Mouse (Mus musculus) adrenal gland, postnatal 36 days (tissue): ENCODE data around the gene U2af2. TPM values are rescaled to one million over a fixed set of nuclear protein-coding genes. Genes with fewer than 3 reads are reported as not detected.
A peak's percentile ranks its signal among the peaks of the same experiment; 100 is the strongest.
"Not testable (repeated sequence)": the region's sequence is repeated elsewhere in the genome, so short reads cannot be mapped to it uniquely, and the experiment has no call there.

Experiments used
- DNase-seq, 2 experiments: peaks; one replicate each; pipeline ENCODE4 v3.0.0; 2021; ENCODE audit warnings: mixed read lengths in 1 of 2
- long read RNA-seq, 2 experiments: library from polyadenylated mRNA; stranded (forward); transcript quantifications; one replicate each; pipeline ENCODE4 v2.0.0; 2021; ENCODE audit warnings: borderline sequencing depth in 2 of 2
- total RNA-seq, 2 experiments: library from RNA; stranded (reverse); gene quantifications; 2 replicates each; pipeline ENCODE4 v1.2.3; 2021

The U2af2 gene
- total RNA-seq = 100 to 1,000 TPM; 143 to 180 TPM
- long read RNA-seq, experiment 1, transcript U2af2-209 (12 exons, 2,088 nt) = minor isoform, 12 of 80 reads
- long read RNA-seq, experiment 1, transcript U2af2-201 (12 exons, 2,183 nt) = major isoform, 42 of 80 reads
- long read RNA-seq, experiment 1, partial matches to known transcripts = 22 of 80 reads
- long read RNA-seq, experiment 1, other reads (novel, unspliced or antisense) = 4 of 80 reads
- long read RNA-seq, experiment 2, transcript U2af2-209 (12 exons, 2,088 nt) = minor isoform, 5 of 48 reads
- long read RNA-seq, experiment 2, transcript U2af2-201 (12 exons, 2,183 nt) = major isoform, 29 of 48 reads
- long read RNA-seq, experiment 2, partial matches to known transcripts = 9 of 48 reads
- long read RNA-seq, experiment 2, other reads (novel, unspliced or antisense) = 5 of 48 reads

DNA sequence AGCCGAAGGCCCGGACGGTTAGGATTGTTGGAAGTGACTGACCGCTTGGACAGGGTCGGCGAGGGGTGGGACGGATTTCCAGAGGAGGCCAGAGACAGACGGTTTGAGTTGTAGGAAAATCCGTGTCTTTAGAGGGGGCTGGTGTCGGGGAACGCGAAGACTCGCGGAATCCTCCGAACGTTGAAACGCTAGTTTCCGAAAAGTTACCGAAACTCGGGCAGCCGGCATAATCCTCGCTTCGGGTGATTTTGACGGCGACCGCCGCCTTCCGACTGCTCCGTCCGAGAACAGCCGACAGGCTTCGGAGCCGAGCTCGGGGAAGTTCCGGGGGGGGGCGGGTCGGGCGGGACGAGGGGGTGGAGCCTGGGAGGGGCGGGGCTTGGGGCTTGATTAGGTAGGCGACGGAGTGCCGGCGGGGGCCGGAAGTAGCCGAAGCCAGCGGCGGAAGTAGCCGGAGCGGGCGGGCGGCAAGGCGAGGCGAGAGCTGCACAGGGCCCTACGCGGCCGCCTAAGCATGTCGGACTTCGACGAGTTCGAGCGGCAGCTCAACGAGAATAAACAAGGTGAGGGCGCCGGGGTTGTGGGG lies at the start of gene U2af2:
TSS of gene U2af2 (plus strand) at position 370 of the 586 bp plus-strand sequence.
- DNase-seq = peak; percentile 95 to 98

DNA sequence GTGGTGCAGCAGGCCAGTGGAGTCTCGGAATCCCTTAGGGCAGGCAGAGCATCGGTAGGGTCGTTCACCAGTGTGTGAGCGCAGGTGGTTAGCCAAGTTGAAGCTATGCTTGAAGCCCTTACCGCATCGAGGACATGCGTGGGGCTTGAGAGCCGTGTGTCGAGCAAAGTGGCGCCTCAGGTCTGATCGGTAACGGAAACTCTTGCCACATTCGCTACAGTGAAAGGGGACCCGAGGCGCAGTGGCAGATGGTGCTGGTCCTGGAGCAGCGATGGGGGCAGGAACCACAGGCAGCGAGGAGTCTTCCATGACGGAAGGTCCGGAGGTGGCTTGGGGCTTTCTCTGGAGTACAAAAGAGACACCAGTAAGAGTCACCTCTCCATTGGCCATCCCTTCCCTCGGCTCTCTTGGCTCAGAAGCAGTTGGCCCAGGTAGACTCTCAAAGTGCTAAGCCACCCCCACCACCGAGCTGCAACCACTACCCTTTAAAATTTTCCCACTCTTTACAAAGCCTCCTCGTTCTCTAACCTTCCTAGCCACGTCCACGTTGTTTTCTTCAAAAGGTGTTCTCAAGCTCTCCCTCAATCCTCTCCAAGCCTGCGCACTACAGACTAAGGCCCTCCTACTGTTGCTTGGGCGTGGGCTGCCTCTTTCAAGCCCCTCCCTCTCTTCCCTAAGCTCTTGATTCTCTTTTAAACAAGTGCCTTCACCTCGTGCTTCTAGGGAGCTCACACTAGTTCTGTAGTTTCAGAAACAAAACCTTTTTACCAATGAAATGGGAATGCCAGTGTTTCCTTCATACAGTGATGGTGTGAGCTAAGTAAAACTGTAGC lies 49.0 kb upstream of the U2af2 start:
- DNase-seq = no peak

DNA sequence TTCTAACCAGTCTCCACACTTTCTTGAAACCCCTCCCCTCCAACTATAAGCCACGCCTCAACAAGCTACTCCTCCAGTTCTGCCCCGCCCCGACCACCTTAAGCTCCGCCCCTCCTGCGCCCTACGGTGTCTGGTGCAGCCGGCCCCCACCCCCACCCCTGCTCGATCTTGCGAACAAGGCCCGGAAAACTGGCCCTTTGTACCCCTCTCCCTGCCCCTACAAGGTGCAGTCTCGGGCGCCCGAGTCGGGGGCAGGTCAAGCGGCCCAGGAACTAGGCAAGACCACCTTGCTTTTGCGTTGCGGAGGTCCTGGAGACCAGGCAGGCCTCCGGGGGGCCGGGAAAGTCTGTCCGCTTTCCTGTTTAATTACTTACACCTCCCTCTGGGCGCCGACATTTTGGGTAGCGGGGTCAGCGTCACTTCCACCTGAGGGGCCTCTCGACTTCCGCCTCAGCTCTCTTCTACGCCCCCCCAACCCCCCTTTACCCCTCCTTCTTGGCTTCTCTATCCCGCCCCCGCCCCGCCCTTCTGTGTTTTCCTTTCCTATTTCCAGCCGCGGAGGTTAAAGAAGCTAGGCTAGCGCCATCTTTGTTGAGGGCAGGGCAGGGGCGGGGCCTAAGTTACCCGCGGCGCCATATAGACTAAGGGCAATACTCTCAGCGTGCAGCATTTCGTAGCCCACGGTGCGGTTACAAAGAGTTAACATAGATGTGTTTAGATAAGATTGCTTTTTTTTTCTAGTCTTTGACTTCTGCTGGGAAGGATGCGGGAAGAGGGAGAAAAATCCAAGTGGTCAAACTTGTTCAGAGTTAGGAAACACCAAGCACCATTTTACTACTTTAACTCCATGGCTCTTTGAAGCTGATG lies 47.5 kb upstream of the U2af2 start, which contains the start of the genes Zfp524 and Fiz1:
TSS of gene Zfp524 (plus strand) at position 165 of the 867 bp plus-strand sequence.
TSS of gene Fiz1 (minus strand) at position 447 of the 867 bp plus-strand sequence.
- peak; percentile 96 to 97 for DNase-seq

DNA sequence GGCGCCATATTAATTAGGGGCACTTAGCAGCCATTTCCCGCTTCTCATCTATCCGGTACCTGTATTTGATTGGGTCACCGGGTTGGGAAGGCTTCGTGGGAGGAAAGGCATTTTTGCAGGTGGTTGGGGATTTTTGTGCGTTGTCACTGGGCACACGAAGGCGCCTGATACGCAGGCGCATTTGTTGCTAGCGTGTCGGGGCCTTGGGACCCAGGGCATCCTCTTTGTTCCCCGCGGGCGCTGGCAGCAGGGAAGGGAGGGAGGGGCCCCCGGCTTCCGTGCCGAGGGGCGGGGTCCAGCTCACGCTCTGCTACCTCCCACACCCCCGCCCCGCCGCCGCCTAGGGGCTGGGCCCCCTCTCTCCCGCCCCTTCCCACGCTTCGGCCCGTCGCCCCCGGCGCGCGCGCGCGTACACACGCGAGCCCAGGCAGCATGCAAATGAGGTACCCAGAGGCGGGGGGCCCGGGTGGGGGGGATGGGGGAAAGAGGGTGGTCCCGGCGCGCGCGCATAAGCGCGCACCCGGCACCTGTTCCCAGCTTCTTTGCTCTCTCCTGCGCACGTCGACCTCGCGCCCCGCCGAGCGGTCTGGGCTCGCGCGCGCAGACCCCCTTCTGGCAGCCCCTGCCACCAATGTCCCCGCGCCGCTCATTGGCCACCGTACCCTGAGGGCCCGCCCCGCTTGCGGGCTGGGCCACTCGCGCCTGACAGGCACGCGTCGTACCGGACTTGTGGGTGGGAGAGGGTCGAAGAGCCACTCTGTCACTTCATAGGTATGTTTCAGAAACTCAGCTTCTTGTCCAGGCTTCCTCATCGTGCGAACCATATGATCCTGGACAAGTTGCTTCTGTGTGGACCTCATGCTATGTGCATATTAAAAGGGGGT lies 46.6 kb upstream of the U2af2 start, which contains the start of gene Gm44973:
TSS of gene Gm44973 (plus strand) at position 379 of the 884 bp plus-strand sequence.
- peak; percentile 96 to 99 for DNase-seq

DNA sequence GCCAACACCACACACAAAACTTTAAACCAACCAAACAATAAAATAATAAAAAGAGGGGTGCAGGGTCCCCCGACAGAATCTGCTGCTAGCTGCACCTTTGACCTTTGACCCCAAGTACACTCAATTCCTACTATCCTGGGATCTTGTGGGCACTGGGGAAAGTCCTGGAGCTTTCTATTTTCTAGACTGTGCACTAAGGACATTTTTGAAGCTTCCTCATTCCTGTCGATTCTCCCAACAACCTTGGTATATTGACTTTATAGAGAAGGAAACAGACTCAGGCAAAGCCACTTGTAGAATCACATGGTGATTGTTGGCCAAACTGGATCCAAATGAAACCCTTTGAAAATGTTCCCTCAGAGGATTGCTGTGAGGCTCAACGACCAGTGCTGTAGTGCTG lies 45.9 kb upstream of the U2af2 start:
- no peak for DNase-seq

DNA sequence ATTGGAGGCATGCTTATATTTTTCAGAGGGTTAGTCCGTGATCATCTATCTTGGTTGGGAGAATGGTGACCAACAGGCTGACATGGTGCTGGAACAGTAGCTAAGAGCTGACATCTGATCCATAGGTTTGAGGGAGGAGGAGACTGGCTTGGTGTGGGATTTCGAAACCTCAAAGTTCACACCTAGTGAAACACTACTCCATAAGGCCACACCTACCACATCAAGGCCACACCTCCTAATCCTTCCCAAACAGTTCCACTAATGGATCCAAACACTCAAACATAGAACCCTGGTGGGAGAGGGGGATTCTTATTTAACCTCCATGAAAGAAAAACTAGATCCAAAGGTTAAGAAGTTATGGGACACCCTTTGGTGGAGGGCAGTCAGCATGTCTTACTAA lies 45.0 kb upstream of the U2af2 start:
- no peak for DNase-seq

DNA sequence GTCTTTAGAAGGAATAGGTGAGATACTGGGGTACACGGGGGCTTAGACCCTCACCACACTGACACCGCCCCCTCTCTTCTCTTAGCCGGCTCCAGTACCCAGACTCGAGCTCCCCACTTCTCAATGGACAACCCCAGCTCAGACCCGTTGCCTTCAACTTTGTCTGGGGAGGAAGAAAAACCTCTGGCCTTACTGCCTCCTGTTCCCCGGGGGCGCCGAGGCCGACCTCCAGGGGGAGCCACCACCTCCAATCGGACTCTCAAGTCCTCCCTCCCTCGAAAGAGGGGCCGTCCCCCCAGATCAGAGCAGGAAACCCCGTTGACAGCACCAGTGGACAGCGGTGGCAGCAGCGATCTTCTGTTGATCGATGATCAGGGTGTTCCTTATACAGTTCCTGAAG lies 44.6 kb upstream of the U2af2 start:
- DNase-seq = no peak

DNA sequence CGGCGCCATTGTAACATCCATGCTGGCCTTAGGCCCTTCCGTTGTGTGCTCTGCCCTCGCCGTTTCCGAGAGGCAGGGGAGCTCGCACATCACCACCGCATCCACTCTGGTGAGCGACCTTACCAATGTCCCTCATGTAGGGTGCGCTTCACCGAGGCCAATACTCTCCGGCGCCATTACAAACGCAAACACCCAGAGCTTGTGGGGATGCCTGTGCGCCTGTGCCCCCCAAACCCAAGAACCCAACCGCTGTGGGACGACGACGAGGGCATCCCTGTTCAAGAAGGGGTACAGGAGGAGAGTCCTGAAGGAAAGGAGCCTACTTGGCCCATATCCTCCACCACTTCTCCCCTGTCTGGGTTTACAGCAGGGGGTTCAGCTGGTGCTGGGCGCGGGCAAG lies 44.0 kb upstream of the U2af2 start:
- no peak for DNase-seq

DNA sequence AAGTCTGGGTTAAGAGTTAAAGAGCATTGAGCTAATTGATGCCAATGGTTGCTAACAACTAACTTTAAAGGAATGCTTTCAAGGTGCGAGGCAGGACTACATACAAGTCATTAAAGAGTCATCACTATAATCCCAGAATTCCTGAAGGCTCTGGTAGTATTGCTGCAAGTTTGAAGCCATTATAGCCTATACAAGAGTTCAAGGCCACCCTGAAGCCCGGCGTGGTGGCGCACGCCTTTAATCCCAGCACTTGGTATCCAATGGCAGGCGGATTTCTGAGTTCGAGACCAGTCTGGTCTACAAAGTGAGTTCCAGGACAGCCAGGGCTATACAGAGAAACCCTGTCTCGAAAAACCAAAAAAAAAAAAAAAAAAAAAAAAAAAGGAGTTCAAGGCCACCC lies 42.4 kb upstream of the U2af2 start:
- DNase-seq = not testable (repeated sequence)

DNA sequence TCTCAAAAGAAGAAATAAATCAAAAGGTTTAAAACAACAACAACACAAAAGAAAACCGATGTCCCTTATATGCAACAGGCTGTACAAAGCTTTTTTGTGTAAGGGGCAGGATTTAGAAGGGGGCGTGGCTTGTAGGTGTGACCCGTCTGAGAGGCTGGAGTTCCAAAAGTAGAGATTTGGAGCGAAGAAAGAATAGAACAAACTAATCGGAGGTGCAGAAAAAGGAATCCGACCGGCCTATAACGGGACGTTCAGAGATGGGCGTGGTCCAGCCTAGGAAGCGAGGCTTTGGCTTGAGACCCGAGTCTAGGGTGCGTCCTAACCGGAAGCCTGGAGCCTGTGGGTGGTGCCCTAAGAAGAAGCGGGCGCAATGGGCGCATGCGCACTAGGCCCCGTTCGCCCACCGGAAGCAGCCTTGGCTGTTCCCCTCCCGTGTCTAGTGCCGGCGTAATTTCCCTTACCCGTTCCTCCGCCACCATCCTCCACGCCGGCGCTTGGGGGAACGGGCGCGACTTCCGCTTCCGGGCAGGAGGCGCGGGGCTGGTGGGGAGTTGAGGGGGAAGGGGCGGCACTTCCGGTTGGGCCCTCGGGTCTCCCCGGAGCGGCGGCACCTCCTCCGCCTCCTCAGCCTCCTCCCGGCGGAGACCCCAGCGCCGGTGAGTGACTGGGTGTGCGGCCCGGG lies 41.8 kb upstream of the U2af2 start, which contains the start of the genes Zfp865 and Ccdc106:
TSS of gene Zfp865 (plus strand) at position 377 of the 682 bp plus-strand sequence.
TSS of gene Ccdc106 (plus strand) at position 554 of the 682 bp plus-strand sequence.
- DNase-seq = peak; percentile 99 to 100

DNA sequence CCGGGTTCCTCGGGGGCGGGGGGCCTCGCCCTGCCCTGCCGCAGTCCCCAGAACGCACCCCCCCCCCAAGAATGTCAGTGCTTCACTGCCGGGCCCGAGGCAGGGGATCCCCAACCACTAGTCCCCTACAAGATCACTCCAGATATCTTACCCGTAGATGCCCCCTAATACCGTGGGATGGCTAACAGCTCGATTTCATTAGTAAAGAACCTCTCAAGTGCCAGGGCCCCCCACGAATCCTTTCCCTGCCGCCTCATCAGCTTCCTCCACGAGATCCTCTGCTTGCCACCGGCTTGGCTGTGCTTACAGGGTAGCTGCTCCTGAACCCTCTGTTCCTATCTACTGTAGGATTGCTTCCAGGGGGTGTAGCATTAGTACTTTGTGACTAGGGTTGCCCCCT lies 41.3 kb upstream of the U2af2 start:
- no peak for DNase-seq

DNA sequence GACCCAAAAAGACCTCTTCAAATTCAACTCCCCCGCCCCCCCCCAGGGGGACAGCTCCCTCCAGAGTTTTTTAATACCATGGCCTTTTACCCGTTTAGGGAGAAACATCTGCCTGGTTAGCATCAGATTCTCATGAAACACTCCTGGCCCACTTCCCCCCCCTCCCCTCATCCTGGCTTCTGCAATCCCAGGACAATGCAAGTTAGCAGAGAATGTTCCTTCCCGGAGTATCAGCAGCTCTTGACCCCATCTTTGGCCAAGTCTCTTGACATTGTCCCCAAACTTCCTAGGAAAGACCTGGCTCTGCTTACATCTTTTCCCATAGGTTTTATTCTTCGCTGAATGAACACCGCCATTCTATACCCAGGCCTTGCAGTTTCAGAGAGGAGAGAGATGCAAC lies 40.7 kb upstream of the U2af2 start:
- no peak for DNase-seq

DNA sequence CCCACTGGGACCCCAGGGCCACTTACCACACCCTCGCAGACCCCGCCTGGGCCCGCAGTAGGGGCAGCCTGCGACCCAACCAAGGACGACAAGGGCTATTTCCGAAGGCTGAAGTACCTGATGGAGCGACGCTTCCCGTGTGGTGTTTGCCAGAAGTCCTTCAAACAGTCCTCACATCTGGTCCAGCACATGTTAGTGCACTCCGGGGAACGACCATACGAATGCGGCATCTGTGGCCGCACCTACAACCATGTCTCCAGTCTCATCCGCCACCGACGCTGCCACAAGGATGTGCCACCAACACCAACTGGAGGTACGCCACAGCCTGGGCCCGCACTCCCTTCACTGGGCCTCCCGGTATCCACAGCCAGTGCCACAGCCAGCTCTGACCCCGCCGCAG lies 32.4 kb upstream of the U2af2 start:
- DNase-seq = no peak

DNA sequence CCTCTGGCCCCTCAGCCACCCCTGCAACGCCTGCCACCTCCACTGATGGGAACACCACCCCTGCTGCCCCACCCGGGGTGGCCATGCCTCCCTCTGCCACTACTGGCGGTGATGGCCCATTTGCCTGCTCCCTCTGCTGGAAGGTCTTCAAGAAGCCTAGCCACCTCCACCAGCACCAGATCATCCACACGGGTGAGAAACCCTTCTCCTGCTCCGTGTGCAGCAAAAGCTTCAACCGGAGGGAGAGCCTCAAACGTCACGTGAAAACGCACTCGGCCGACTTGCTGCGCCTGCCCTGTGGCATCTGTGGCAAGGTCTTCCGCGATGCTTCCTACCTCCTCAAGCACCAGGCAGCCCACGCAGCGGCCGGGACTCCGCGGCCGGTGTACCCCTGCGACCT lies 32.0 kb upstream of the U2af2 start:
- no peak for DNase-seq

DNA sequence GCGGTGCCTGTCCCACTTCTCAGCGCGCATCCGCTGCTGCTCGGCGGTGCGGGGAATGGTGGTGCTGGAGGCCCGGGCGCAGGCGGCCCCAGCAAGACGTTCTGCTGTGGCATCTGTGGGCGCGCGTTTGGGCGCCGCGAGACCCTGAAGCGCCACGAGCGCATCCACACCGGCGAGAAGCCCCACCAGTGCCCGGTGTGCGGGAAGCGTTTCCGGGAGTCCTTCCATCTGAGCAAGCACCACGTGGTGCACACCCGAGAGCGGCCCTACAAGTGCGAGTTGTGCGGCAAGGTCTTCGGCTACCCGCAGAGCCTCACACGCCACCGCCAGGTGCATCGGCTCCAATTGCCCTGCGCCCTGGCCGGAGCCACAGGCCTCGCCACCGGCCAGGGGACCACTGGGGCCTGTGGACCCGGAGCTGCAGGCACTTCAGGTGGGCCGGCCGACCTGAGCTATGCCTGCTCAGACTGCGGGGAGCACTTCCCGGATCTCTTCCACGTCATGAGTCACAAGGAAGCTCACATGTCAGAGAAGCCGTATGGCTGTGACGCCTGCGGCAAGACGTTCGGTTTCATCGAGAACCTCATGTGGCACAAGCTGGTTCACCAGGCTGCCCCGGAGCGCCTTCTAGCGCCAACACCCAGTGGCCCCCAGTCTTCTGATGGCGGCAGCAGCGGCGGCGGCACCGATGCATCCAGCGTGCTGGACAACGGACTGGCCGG lies 31.2 kb upstream of the U2af2 start:
- no peak for DNase-seq

DNA sequence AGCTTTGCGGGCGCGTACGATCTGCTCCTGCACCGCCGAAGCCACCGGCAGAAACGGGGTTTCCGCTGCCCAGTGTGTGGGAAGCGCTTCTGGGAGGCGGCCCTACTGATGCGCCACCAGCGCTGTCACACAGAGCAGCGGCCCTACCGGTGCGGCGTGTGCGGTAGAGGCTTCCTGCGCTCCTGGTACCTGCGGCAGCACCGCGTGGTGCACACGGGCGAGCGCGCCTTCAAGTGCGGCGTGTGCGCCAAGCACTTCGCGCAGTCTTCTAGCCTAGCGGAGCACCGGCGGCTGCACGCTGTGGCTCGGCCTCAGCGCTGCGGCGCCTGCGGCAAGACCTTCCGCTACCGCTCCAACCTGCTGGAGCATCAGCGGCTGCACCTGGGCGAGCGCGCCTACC lies 30.4 kb upstream of the U2af2 start:
- no peak for DNase-seq

DNA sequence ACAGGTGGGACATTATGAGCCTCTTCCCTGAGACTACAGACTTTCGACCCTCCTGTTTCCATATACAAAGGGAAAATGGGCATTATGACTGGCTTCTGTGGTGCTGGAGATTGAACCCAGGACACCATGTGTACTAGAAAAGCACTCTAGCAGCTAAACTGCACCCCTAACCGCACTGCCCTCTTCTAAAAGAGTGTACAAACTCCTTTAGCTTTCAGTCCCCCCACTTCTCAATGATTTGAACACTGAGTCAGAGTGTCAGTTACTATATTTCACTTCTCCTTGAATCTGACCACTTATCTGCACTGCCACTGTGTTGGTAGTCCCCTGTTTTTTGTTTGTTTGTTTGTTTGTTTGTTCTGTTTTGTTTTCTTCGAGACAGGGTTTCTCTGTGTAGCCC lies 28.1 kb upstream of the U2af2 start, which contains the start of gene 4632433K11Rik:
TSS of gene 4632433K11Rik (plus strand) at position 301 of the 400 bp plus-strand sequence.
- DNase-seq = no peak

DNA sequence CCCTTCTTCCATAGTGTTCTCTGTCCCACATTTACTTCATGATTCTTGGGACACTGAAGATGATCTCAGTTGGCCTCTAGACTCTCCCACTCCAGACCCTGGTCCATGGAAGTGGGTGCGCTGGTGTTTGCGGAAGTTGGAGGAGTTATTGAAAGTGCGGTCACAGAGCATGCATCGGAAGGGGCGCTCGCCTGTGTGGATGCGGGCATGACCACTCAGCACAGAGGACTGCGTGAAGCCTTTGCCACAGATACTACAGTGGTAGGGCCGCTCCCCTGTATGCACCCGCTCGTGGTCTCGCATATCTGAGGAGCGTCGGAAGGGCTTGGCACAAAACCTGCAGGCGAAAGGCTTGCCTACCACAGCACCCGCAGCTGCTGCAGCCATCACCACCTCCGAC lies 26.3 kb upstream of the U2af2 start:
- no peak for DNase-seq

DNA sequence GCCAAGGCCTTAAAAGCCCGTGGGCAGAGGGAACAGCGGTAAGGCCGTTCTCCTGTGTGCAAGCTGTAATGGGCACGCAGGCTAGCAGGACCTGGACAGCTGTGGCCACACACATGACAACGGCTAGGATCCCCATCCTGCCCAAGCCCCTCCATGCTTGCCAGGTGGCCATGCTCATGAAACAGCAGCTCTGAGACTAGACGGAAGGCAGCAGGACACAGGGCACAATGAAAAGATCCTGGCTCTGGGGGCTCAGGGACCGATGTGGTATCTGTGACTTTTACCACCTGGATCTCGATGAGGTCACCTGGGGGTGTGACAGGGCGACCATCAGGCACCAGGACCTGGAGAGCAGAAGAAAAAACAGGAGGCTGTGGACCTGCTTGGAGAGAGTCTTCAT lies 25.8 kb upstream of the U2af2 start:
- no peak for DNase-seq
